Mouse (Mus musculus) small intestine, adult 2 months (tissue): ENCODE data around the gene D8Ertd738e. TPM values are rescaled to one million over a fixed set of nuclear protein-coding genes. Genes with fewer than 3 reads are reported as not detected.

Experiments
- H3K27ac ChIP-seq: fragments of 200-500 bp; 2 replicates; pipeline ENCODE4 v1.5.1; 2012; ENCODE audit warnings: low read depth, low read length, control low read depth, inconsistent platforms; ENCODE audit not compliant: insufficient read depth
- H3K27me3 ChIP-seq: fragments of 200-500 bp; 2 replicates; pipeline ENCODE4 v1.6.1; 2012; ENCODE audit warnings: mild to moderate bottlenecking, moderate library complexity, low read length, inconsistent platforms; ENCODE audit not compliant: control insufficient read depth, insufficient read depth
- H3K36me3 ChIP-seq: fragments of 200-500 bp; 2 replicates; pipeline ENCODE4 v1.6.1; 2012; ENCODE audit warnings: mild to moderate bottlenecking, low read length, control low read depth, inconsistent platforms; ENCODE audit not compliant: control insufficient read depth, insufficient read depth
- H3K4me1 ChIP-seq: fragments of 200-500 bp; 2 replicates; pipeline ENCODE4 v1.6.1; 2012; ENCODE audit warnings: low read length, inconsistent platforms, mixed read lengths; ENCODE audit not compliant: control insufficient read depth, insufficient read depth, insufficient read length
- H3K4me3 ChIP-seq: fragments of 200-500 bp; 2 replicates; pipeline ENCODE4 v1.5.1; 2012; ENCODE audit warnings: low read depth, mild to moderate bottlenecking, control low read depth, inconsistent platforms, low read length, moderate library complexity
- CTCF ChIP-seq: fragments of 200-500 bp; IDR thresholded peaks from 2 replicates; pipeline ENCODE4 v1.5.1; 2012; ENCODE audit warnings: low read depth, mild to moderate bottlenecking, control low read depth, inconsistent platforms, low read length, moderate library complexity, mixed read lengths; ENCODE audit not compliant: insufficient replicate concordance, insufficient read length; ENCODE audit errors: extremely low read depth
- POLR2A ChIP-seq: fragments of 200-500 bp; IDR thresholded peaks from 2 replicates; pipeline ENCODE4 v1.6.1; 2012; ENCODE audit warnings: low read depth, mild to moderate bottlenecking, control low read depth, inconsistent platforms, low read length, moderate library complexity
- WGBS: fragments of 180-500 bp; shearing (Covaris S2); methylation state at CpG from one replicate; pipeline ENCODE4 v1.1.7; 2018; 5-methylcytosine and 5-hydroxymethylcytosine counted together
- polyA plus RNA-seq: library from polyadenylated mRNA; depleted of rRNA; stranded (reverse); fragments of >200 nt; gene quantifications from 2 replicates; pipeline ENCODE4 v1.2.3, GENCODE M21; 2012

Gene D8Ertd738e
- polyA plus RNA-seq, 1 experiment, result 63.5 TPM

- Histone ChIP-seq H3K36me3 (peaks cover 41% of the 10 kb centered on the region), H3K27me3 (no peaks in the 10 kb centered on the region), H3K4me1 (peaks cover 6% of the 10 kb centered on the region), H3K27ac (peak within 1 kb of the TSS; percentile 76), H3K4me3 (peak within 1 kb of the TSS; percentile 80)
- TF ChIP-seq POLR2A, result peak; percentile 71
- no peak for TF ChIP-seq CTCF
- under 1% methylated on average over 64 of the region's 64 CpGs for WGBS
Measured at GRCm38 (mm10) chr8:84256822-84257610, 7.5 kb upstream of the D8Ertd738e start, which contains the start of gene Mri1. Mri1 (minus strand) TSS chr8:84257326.

DNA sequence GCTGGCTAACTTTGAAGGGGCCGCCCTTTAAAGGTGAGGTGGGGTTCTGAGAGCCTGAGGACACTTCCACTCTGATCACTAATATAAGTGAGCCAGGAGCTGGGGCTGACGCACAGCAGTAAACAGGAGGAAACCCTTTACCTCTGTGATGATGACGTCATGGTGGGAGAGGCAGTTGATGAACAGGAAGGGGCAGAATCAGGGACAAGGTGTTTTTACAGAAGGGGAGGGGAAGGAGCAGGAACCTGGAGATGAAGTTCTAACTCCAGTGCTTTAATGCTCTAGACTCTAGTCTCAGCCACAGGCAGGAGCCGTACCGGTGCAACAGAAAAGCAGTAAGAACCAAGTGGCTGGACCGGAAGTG, 6.9 kb upstream of the D8Ertd738e start:
- WGBS, result 10% methylated on average over 6 of the region's 6 CpGs
- peaks cover 39% of the 10 kb centered on the region for H3K36me3 ChIP-seq
- H3K27me3 ChIP-seq, result no peaks in the 10 kb centered on the region
- H3K4me1 ChIP-seq, result peaks cover 6% of the 10 kb centered on the region
- no peak for TF ChIP-seq POLR2A
- H3K27ac ChIP-seq, result peak overlapping the region; percentile 76
- peak overlapping the region; percentile 80 for H3K4me3 ChIP-seq

DNA sequence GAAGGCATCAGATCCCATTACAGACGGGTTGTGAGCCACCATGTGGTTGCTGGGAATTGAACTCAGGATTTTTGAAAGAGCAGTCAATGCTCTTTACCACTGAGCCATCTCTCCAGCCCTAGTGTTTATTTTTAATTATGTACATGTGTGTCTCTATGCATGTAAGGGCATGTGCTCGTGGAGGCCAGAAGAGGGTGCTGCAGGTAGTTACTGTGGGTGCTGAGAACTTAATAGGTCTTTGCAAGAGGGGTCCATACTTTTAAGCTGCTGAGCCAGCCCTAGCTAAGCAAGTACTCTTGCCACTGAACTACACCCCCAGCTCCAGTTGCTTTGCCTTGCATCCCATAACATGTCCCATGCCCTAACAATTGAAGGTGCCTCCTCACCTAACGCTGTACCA, 6.3 kb upstream of the D8Ertd738e start:
- H3K4me3 ChIP-seq, result peak overlapping the region; percentile 80
- no peak overlapping the region; the same call in 1 of the 2 replicates for H3K27ac ChIP-seq
- TF ChIP-seq POLR2A (no peak), CTCF (peak; percentile 10; the same call in 1 of the 2 replicates)
- WGBS, result 87% methylated on average over 3 of the region's 3 CpGs
- peaks cover 38% of the 10 kb centered on the region for H3K36me3 ChIP-seq
- peaks cover 6% of the 10 kb centered on the region for H3K4me1 ChIP-seq
- no peaks in the 10 kb centered on the region for H3K27me3 ChIP-seq

DNA sequence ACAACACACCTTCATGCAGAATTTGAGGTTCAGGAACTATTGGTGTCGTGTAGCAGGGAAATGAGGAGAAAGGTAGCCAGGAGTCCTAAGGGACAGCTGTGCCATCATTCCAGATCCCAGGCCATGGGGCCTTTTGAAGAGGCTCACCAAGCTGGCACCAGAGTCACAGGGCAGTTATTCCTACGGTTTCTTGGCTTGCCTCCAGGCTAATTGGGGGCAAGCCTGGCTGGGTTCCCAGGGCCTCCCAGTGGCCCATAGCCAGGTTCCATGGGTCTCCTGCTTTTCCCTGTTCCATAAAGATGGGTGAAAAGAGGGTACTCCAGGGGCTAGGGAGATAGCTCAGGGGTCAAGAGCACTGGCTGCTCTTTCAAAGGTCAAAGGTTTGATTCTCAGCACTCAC, 7.7 kb downstream of the D8Ertd738e start:
- H3K4me3 ChIP-seq, result no peak overlapping the region
- peaks cover 16% of the 10 kb centered on the region for H3K4me1 ChIP-seq
- no peak overlapping the region for H3K27ac ChIP-seq
- H3K36me3 ChIP-seq, result peaks cover 19% of the 10 kb centered on the region
- WGBS, result 13% methylated on average over 2 of the region's 2 CpGs
- TF ChIP-seq CTCF (no peak), POLR2A (no peak)
- no peaks in the 10 kb centered on the region for H3K27me3 ChIP-seq

- Histone ChIP-seq H3K36me3 (peaks cover 14% of the 10 kb centered on the region), H3K27me3 (no peaks in the 10 kb centered on the region), H3K4me1 (peaks cover 16% of the 10 kb centered on the region), H3K4me3 (no peak overlapping the region), H3K27ac (no peak overlapping the region)
- 61% methylated on average over 6 of the region's 6 CpGs for WGBS
- TF ChIP-seq CTCF (no peak), POLR2A (no peak)
Measured at GRCm38 (mm10) chr8:84241167-84241566, 8.4 kb downstream of the D8Ertd738e start.

- Histone ChIP-seq H3K4me3 (peak overlapping the region; percentile 82), H3K27me3 (no peaks in the 10 kb centered on the region), H3K27ac (peak overlapping the region; percentile 67), H3K4me1 (peaks cover 16% of the 10 kb centered on the region), H3K36me3 (no peaks in the 10 kb centered on the region; the same call in 1 of the 2 replicates)
- no peak for TF ChIP-seq POLR2A
- TF ChIP-seq CTCF, result no peak
- 12% methylated on average over 19 of the region's 19 CpGs for WGBS
Measured at GRCm38 (mm10) chr8:84237542-84238229, 11.8 kb downstream of the D8Ertd738e start.

- WGBS, result under 1% methylated on average over 35 of the region's 35 CpGs
- H3K27me3 ChIP-seq, result no peaks in the 10 kb centered on the region
- peak within 1 kb of the TSS; percentile 82 for H3K4me3 ChIP-seq
- TF ChIP-seq POLR2A, result no peak; the same call in 1 of the 2 replicates
- no peak for TF ChIP-seq CTCF
- peak within 1 kb of the TSS; percentile 67 for H3K27ac ChIP-seq
- peaks cover 13% of the 10 kb centered on the region for H3K4me1 ChIP-seq
- H3K36me3 ChIP-seq, result no peaks in the 10 kb centered on the region; the same call in 1 of the 2 replicates
Measured at GRCm38 (mm10) chr8:84236998-84237473, 12.5 kb downstream of the D8Ertd738e start, which contains the start of gene Zswim4. Zswim4 (minus strand) TSS chr8:84237055.
